Mouse (Mus musculus) neural tube, embryonic 11.5 days (tissue): ENCODE data around the gene Meox1. TPM values are rescaled to one million over a fixed set of nuclear protein-coding genes. Genes with fewer than 3 reads are reported as not detected.
A peak's percentile ranks its signal among the peaks of the same experiment; 100 is the strongest.

ENCODE experiments used
- ATAC-seq: fragments of 200-750 bp; cut with Nextera tagmentation; 2 replicates; pipeline ENCODE4 v1.8.0; 2017; ENCODE audit warnings: moderate number of reproducible peaks, mild to moderate bottlenecking, moderate TSS enrichment, moderate library complexity; ENCODE audit not compliant: insufficient read depth, low FRiP score, low TSS enrichment
- DNase-seq: peaks from one replicate; pipeline ENCODE4 v3.0.0-alpha.2; 2015; ENCODE audit warnings: low spot score
- H3K27ac ChIP-seq: fragments of 300-500 bp; sonication (generic); 2 replicates; pipeline ENCODE4 v1.5.1; 2014; ENCODE audit warnings: low read depth, mild to moderate bottlenecking, low read length
- H3K27me3 ChIP-seq: fragments of 300-500 bp; sonication (generic); 2 replicates; pipeline ENCODE4 v1.6.1; 2014; ENCODE audit warnings: mild to moderate bottlenecking, low read length, mixed read lengths; ENCODE audit not compliant: control insufficient read depth, insufficient read depth
- H3K36me3 ChIP-seq: fragments of 300-500 bp; sonication (generic); 2 replicates; pipeline ENCODE4 v1.6.1; 2014; ENCODE audit warnings: mild to moderate bottlenecking, low read length, moderate library complexity, mixed read lengths; ENCODE audit not compliant: control insufficient read depth, insufficient read depth
- H3K4me1 ChIP-seq: fragments of 300-500 bp; sonication (generic); 2 replicates; pipeline ENCODE4 v1.6.1; 2014; ENCODE audit warnings: low read length, mixed read lengths; ENCODE audit not compliant: control insufficient read depth, insufficient read depth
- H3K4me2 ChIP-seq: fragments of 300-500 bp; sonication (generic); 2 replicates; pipeline ENCODE4 v1.6.1; 2014; ENCODE audit warnings: low read depth, mild to moderate bottlenecking, moderate library complexity
- H3K4me3 ChIP-seq: fragments of 300-500 bp; sonication (generic); 2 replicates; pipeline ENCODE4 v1.5.1; 2014; ENCODE audit warnings: low read depth, low read length
- H3K9ac ChIP-seq: fragments of 300-500 bp; sonication (generic); 2 replicates; pipeline ENCODE4 v1.6.1; 2014; ENCODE audit warnings: mild to moderate bottlenecking, low read length
- H3K9me3 ChIP-seq: fragments of 300-500 bp; sonication (generic); 2 replicates; pipeline ENCODE4 v1.6.1; 2016; ENCODE audit warnings: low read length; ENCODE audit not compliant: control insufficient read depth
- WGBS: fragments of 180-500 bp; shearing (Covaris S2); extraction: QIAGEN DNeasy Blood & Tissue Kit; methylation state at CpG from one replicate; pipeline ENCODE4 v1.1.7; 2014; 5-methylcytosine and 5-hydroxymethylcytosine counted together
- polyA plus RNA-seq: library from polyadenylated mRNA; unstranded; fragments of >200 nt; fragmentation: Nextera tagmentation; extraction: Ambion mirVana; gene quantifications from 2 replicates; pipeline ENCODE4 v1.2.1, GENCODE M21; 2014

Gene Meox1
- polyA plus RNA-seq, 1 experiment from 2014 or later = 19.9 TPM

GRCm38 (mm10) chr11:101879672-101880071 is 14.5 kb downstream of the Meox1 start:
- no peaks in the 10 kb centered on the region for H3K9me3 ChIP-seq
- no peak overlapping the region for H3K9ac ChIP-seq
- ATAC-seq (no peak), DNase-seq (no peak)
- H3K4me3 ChIP-seq = no peak overlapping the region
- WGBS = 67% methylated on average over 4 of the region's 4 CpGs
- no peak overlapping the region for H3K4me2 ChIP-seq
- H3K4me1 ChIP-seq = peaks cover 11% of the 10 kb centered on the region; the same call in 1 of the 2 replicates
- no peak overlapping the region for H3K27ac ChIP-seq
- H3K27me3 ChIP-seq = no peaks in the 10 kb centered on the region
- no peaks in the 10 kb centered on the region for H3K36me3 ChIP-seq

DNA sequence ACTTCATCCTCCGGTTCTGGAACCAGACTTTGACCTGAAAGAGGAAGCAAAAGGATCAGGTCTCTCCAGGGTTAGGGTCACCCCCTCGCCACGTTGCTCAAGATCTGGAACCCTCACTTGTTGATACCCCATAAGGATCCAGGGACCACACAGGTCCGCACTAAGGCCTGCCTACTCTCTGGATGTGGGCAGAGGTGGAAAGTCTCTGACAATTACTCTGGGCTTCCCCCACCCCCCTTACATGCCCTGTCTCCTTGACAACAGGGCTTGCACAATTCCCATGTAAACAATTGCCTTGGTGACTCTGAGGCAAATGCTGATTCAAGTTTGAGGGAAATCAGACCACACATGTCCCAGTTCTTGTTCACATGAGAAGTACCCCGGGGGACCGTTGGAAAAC is 15.5 kb downstream of the Meox1 start:
- H3K27me3 ChIP-seq = no peaks in the 10 kb centered on the region
- no peaks in the 10 kb centered on the region for H3K36me3 ChIP-seq
- no peak overlapping the region for H3K4me2 ChIP-seq
- H3K4me1 ChIP-seq = peaks cover 11% of the 10 kb centered on the region; the same call in 1 of the 2 replicates
- ATAC-seq = no peak
- H3K4me3 ChIP-seq = no peak overlapping the region
- no peak overlapping the region for H3K9ac ChIP-seq
- 85% methylated on average over 6 of the region's 6 CpGs for WGBS
- H3K27ac ChIP-seq = no peak overlapping the region
- H3K9me3 ChIP-seq = no peaks in the 10 kb centered on the region
- no peak for DNase-seq

DNA sequence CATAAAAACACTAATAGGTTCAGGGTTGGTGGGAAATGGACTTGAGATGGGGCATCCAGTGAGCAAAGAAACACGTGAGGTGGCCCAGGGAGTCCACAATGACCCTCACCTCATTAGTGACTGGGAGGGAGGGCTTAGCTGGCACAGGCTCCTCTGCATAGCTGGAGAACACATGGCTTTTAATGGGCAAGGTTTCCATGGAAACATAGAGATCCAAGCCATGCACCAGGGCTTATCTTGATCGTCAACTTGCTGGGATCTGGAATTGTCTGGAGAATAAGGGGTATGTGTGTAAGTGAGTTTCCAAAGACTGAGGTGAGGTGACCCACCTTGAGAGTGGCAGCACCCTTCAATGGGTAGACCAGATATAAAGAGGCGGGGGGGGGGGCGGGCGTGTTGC is 19.2 kb downstream of the Meox1 start:
- Histone ChIP-seq H3K9me3 (no peaks in the 10 kb centered on the region), H3K4me3 (no peak overlapping the region), H3K4me2 (no peak overlapping the region), H3K36me3 (no peaks in the 10 kb centered on the region), H3K4me1 (no peaks in the 10 kb centered on the region), H3K27me3 (no peaks in the 10 kb centered on the region), H3K9ac (no peak overlapping the region), H3K27ac (no peak overlapping the region)
- DNase-seq (no peak), ATAC-seq (no peak)
- WGBS = 70% methylated on average over 5 of the region's 5 CpGs

DNA sequence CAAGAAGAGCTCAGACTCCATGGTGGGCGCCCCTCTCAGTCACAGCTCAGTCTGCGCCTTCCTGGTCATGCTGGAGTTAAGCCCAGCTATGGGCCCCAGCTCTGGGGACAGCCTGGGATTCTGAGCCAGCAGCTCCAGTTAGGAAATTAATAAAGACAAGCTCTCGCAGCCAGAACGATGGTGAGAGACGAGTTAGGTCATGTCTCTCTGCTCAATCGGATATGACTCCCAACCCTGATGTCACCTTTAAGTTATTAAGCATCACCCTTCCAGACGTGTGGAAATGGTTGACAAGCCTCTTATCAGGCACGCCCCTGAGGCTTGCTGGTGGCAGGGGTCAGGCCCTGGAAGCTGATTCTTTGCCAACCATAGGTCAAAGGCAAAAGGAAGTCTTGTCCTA is 20.3 kb downstream of the Meox1 start:
- Histone ChIP-seq H3K4me3 (no peak overlapping the region), H3K9ac (no peak overlapping the region), H3K36me3 (no peaks in the 10 kb centered on the region), H3K4me1 (no peaks in the 10 kb centered on the region), H3K27ac (no peak overlapping the region), H3K4me2 (no peak overlapping the region), H3K9me3 (no peaks in the 10 kb centered on the region), H3K27me3 (no peaks in the 10 kb centered on the region)
- WGBS = 76% methylated on average over 8 of the region's 8 CpGs
- DNase-seq (no peak), ATAC-seq (no peak)

DNA sequence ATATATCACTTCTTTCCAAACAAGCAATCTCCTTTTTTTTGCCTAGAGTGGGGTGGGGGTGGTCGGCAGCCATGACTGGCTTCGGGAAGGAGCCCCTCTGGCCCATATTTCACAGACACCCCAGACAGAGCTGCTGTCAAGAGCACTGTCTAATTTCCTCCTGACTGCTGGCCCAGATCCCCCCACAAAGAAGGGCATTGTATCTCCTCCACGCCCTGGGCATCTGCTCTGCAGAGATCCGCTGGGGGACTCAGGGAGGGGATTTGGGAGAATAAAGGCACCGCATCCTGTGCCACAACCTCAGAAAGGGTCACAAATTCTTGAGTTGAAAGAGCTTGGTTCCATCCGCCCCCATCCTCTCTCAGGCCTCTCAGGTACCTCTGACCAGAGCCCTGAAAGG is 22.7 kb downstream of the Meox1 start:
- ATAC-seq (no peak), DNase-seq (no peak)
- no peak overlapping the region for H3K9ac ChIP-seq
- no peaks in the 10 kb centered on the region for H3K9me3 ChIP-seq
- no peak overlapping the region for H3K4me2 ChIP-seq
- H3K4me3 ChIP-seq = no peak overlapping the region
- no peaks in the 10 kb centered on the region for H3K27me3 ChIP-seq
- no peaks in the 10 kb centered on the region for H3K4me1 ChIP-seq
- no peaks in the 10 kb centered on the region for H3K36me3 ChIP-seq
- H3K27ac ChIP-seq = peak overlapping the region; percentile 15; the same call in 1 of the 2 replicates
- 39% methylated on average over 6 of the region's 6 CpGs for WGBS

- no peak for DNase-seq
These were observed 24.0 kb downstream of the Meox1 start for GRCm38 (mm10) chr11:101870067-101870765.

GRCm38 (mm10) chr11:101867513-101868052 is 26.6 kb downstream of the Meox1 start:
- H3K4me1 ChIP-seq = no peaks in the 10 kb centered on the region
- no peaks in the 10 kb centered on the region for H3K36me3 ChIP-seq
- H3K4me3 ChIP-seq = no peak overlapping the region
- no peak for ATAC-seq
- H3K9me3 ChIP-seq = no peaks in the 10 kb centered on the region
- no peak for DNase-seq
- no peak overlapping the region for H3K9ac ChIP-seq
- 63% methylated on average over 12 of the region's 12 CpGs for WGBS
- H3K4me2 ChIP-seq = no peak overlapping the region
- 0 out of 2 replicates have a peak overlapping the region, but pooled peaks have one; percentile 29 for H3K27ac ChIP-seq
- no peaks in the 10 kb centered on the region for H3K27me3 ChIP-seq

More at GRCm38 (mm10) chr11:101870067-101870765, 24.0 kb downstream of the Meox1 start:
- H3K27ac ChIP-seq = no peak overlapping the region
- no peak overlapping the region for H3K4me2 ChIP-seq
- no peaks in the 10 kb centered on the region for H3K27me3 ChIP-seq
- H3K4me3 ChIP-seq = no peak overlapping the region
- WGBS = 59% methylated on average over 18 of the region's 18 CpGs
- no peak overlapping the region for H3K9ac ChIP-seq
- no peak for ATAC-seq
- no peaks in the 10 kb centered on the region for H3K4me1 ChIP-seq
- H3K9me3 ChIP-seq = no peaks in the 10 kb centered on the region
- H3K36me3 ChIP-seq = no peaks in the 10 kb centered on the region

DNA sequence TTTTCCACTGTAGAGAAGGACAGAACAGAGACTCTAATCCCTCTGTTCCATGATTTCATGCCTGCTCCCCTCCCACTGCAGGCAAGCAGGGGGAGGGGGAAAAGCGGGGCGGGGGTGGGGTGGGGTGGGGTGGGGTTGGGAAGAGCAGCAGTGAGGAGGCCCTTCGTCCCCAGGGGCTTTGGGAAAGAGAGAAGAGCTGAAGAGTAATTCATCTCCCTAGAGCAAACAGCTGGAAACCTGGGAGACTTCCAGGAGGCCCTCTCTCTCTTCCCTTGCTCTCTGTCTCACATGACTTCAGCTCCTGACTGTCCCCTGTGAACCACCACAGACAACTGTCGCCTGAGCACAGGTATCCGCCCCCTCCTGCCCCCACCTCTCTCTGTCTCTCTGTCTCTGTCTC is 35.4 kb downstream of the Meox1 start:
- 24% methylated on average over 3 of the region's 5 CpGs for WGBS
- no peak overlapping the region for H3K4me2 ChIP-seq

More for the DNA sequence above, 35.4 kb downstream of the Meox1 start:
- no peaks in the 10 kb centered on the region for H3K9me3 ChIP-seq
- H3K9ac ChIP-seq = no peak overlapping the region
- no peak for ATAC-seq
- H3K36me3 ChIP-seq = no peaks in the 10 kb centered on the region
- no peak overlapping the region for H3K27ac ChIP-seq
- DNase-seq = no peak
- no peaks in the 10 kb centered on the region for H3K27me3 ChIP-seq
- no peak overlapping the region for H3K4me3 ChIP-seq
- no peaks in the 10 kb centered on the region for H3K4me1 ChIP-seq
